Comparison of ENCODE assay signal across 25 mouse cellular contexts in the genomic region with DNA sequence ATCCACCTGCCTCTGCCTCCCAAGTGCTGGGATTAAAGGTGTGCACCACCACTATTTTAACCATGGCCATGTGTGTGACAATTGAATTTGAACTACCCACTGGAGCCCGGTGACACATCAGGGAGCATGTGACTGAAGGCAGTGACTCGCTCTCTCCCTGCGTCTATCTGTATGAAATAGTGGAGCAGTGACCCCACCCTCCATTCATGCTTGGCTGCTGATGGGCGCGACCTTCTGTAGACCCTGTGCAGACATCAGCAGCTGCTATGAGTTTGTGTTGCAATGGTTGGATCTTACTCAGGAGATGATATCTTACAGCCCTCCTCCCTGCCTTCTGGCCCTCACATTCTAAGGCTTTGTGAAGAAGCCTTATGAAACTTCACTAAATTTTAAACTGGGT.
"Had no signal": no experiment of that assay in that cellular context is flagged by ENCODE, and none has a peak within 500 bp of the region (broad histone marks: within the 10 kb centered on the region; RNA-seq: fewer than 3 reads in every experiment).

No protein-coding gene starts in this region.

- DNase-seq: gastrocnemius, postnatal 14 days; gastrocnemius, postnatal 36 days; heart, adult 18-20 months; heart, postnatal 14 days; heart, postnatal 36 days; kidney, adult 18-20 months; kidney, adult 8-10 months; kidney, postnatal 14 days; kidney, postnatal 4 days; liver; liver, embryonic 13.5 days had no signal

- H3K27ac ChIP-seq: heart, embryonic 10.5 days; heart, embryonic 13.5 days; heart, embryonic 15.5 days; hindbrain, embryonic 13.5 days; hindbrain, embryonic 15.5 days; intestine, embryonic 15.5 days; layer of hippocampus, adult 2 months; left cerebral cortex, adult 2 months; limb, embryonic 10.5 days; limb, embryonic 12.5 days; liver, embryonic 13.5 days; liver, embryonic 15.5 days had no signal

- H3K9ac ChIP-seq: heart, embryonic 13.5 days; heart, embryonic 15.5 days; hindbrain, embryonic 13.5 days; hindbrain, embryonic 15.5 days; intestine, embryonic 15.5 days; limb, embryonic 12.5 days; liver, embryonic 13.5 days; liver, embryonic 15.5 days had no signal

- H3K4me1 ChIP-seq: heart, embryonic 10.5 days; heart, embryonic 13.5 days; heart, embryonic 15.5 days; hindbrain, embryonic 13.5 days; hindbrain, embryonic 15.5 days; intestine, embryonic 15.5 days; limb, embryonic 10.5 days; limb, embryonic 12.5 days; liver, embryonic 13.5 days; liver, embryonic 15.5 days had no signal

- ATAC-seq: inflammation-experienced regulatory T-cells, adult 6 months; intestine, embryonic 15.5 days; intestine, postnatal 0 days had no signal

- H3K4me3 ChIP-seq: heart, embryonic 10.5 days; heart, embryonic 13.5 days; heart, embryonic 15.5 days; hindbrain, embryonic 13.5 days; hindbrain, embryonic 15.5 days; intestine, embryonic 15.5 days; layer of hippocampus, adult 2 months; left cerebral cortex, adult 2 months; limb, embryonic 10.5 days; limb, embryonic 12.5 days; liver, embryonic 13.5 days; liver, embryonic 15.5 days had no signal

- H3K4me2 ChIP-seq: heart, embryonic 13.5 days; heart, embryonic 15.5 days; hindbrain, embryonic 13.5 days; hindbrain, embryonic 15.5 days; intestine, embryonic 15.5 days; limb, embryonic 12.5 days; liver, embryonic 11.5 days; liver, embryonic 13.5 days; liver, embryonic 15.5 days had no signal

- H3K9me3 ChIP-seq: heart, embryonic 10.5 days; heart, embryonic 13.5 days; heart, embryonic 15.5 days; hindbrain, embryonic 13.5 days; hindbrain, embryonic 15.5 days; intestine, embryonic 15.5 days; limb, embryonic 10.5 days; limb, embryonic 12.5 days; liver, embryonic 13.5 days; liver, embryonic 15.5 days had no signal

- H3K27me3 ChIP-seq: heart, embryonic 13.5 days; heart, embryonic 15.5 days; intestine, embryonic 15.5 days; limb, embryonic 12.5 days; liver, embryonic 13.5 days; liver, embryonic 15.5 days had no signal

- H3K36me3 ChIP-seq: heart, embryonic 10.5 days; heart, embryonic 13.5 days; heart, embryonic 15.5 days; hindbrain, embryonic 13.5 days; hindbrain, embryonic 15.5 days; intestine, embryonic 15.5 days; limb, embryonic 10.5 days; limb, embryonic 12.5 days; liver, embryonic 13.5 days; liver, embryonic 15.5 days had no signal
